8 mouse cellular contexts compared by ENCODE assay signal in genomic region chr19:7264766-7265331, GRCm38 (mm10). TPM values are rescaled to one million over a fixed set of nuclear protein-coding genes. Genes with fewer than 3 reads are reported as not detected.
DNase-seq lines count a peak whose midpoint lies in the region; ATAC-seq lines count a peak whose summit lies in the region.

No protein-coding gene starts in this region.

- H3K9ac ChIP-seq in neural tube, embryonic 12.5 days, result peak overlapping the region; percentile 42; the same call in 1 of the 2 replicates

- no peaks in the 10 kb centered on the region for H3K9me3 ChIP-seq in heart, embryonic 10.5 days
- 0 out of 2 replicates have a peak, but pooled peaks cover 4% of the 10 kb centered on the region for H3K9me3 ChIP-seq in neural tube, embryonic 12.5 days

- ATAC-seq in neural tube, embryonic 12.5 days (ENCODE audit: low FRiP score, low read depth), result no peak

- peaks cover 3% of the 10 kb centered on the region for H3K36me3 ChIP-seq in heart, embryonic 10.5 days
- peaks cover under 1% of the 10 kb centered on the region; the same call in 1 of the 2 replicates for H3K36me3 ChIP-seq in neural tube, embryonic 12.5 days

- peak overlapping the region; percentile 88 for H3K4me3 ChIP-seq in heart, embryonic 10.5 days
- H3K4me3 ChIP-seq in neural tube, embryonic 12.5 days, result no peak overlapping the region

- peak overlapping the region; percentile 97 for H3K27ac ChIP-seq in heart, embryonic 10.5 days
- H3K27ac ChIP-seq in neural tube, embryonic 12.5 days, result peak overlapping the region; percentile 99; the same call in 1 of the 2 replicates

- DNase-seq in adrenal gland, postnatal 14 days, result peak; percentile 70
- no peak for DNase-seq in adrenal gland, adult 8-10 months
- peak; percentile 9 for DNase-seq in urinary bladder, postnatal 14 days (ENCODE audit: low spot score)
- no peak for DNase-seq in urinary bladder, adult 18-20 months (ENCODE audit: low spot score in 2 of 2)
- no peak for DNase-seq in heart, embryonic 10.5 days (ENCODE audit: low spot score)
- peak; percentile 42 for DNase-seq in kidney, adult 9 months
- no peak for DNase-seq in urinary bladder, postnatal 10 days (ENCODE audit: low spot score)

- H3K4me2 ChIP-seq in neural tube, embryonic 12.5 days (replicated peaks), result peak overlapping the region; percentile 92

- peaks cover 59% of the 10 kb centered on the region for H3K4me1 ChIP-seq in heart, embryonic 10.5 days
- H3K4me1 ChIP-seq in neural tube, embryonic 12.5 days, result peaks cover 44% of the 10 kb centered on the region

- 23% methylated on average over 6 of the region's 6 CpGs for WGBS in heart, embryonic 10.5 days
- WGBS in neural tube, embryonic 12.5 days, result 6% methylated on average over 6 of the region's 6 CpGs

- no peaks in the 10 kb centered on the region for H3K27me3 ChIP-seq in heart, embryonic 10.5 days (ENCODE audit: insufficient read depth, poor library complexity, severe bottlenecking)
- no peaks in the 10 kb centered on the region for H3K27me3 ChIP-seq in neural tube, embryonic 12.5 days (replicated peaks)

RNA-seq across cellular contexts. Expression of gene Rcor2, which starts 2.3 kb away (rescaled TPM):
- 3.4 and 4.1 TPM in 2 replicates for total RNA-seq in adrenal gland, postnatal 14 days (2021)
- total RNA-seq in adrenal gland, adult 8-10 months (2022), result 1 to 10 TPM; 3.8 to 7.5 (median 5.3) TPM
- 18.5 and 27.1 TPM in 2 replicates for polyA plus RNA-seq in heart, embryonic 10.5 days (2016; fragmentation: Nextera tagmentation; extraction: Ambion mirVana)
- polyA plus RNA-seq in neural tube, embryonic 12.5 days (2016; fragmentation: Nextera tagmentation; extraction: Ambion mirVana), result 75.5 and 84.8 TPM in 2 replicates

RNA-seq across cellular contexts. Expression of gene Naa40, which starts 23.9 kb away (rescaled TPM):
- 27.9 and 30.6 TPM in 2 replicates for total RNA-seq in adrenal gland, postnatal 14 days (2021)
- total RNA-seq in adrenal gland, adult 8-10 months (2022), result 10 to 100 TPM; 20.9 to 27.4 (median 24.4) TPM
- polyA plus RNA-seq in heart, embryonic 10.5 days (2016; fragmentation: Nextera tagmentation; extraction: Ambion mirVana), result 67.6 and 72.8 TPM in 2 replicates
- polyA plus RNA-seq in neural tube, embryonic 12.5 days (2016; fragmentation: Nextera tagmentation; extraction: Ambion mirVana), result 74.0 and 76.0 TPM in 2 replicates

RNA-seq across cellular contexts. Expression of gene Cox8a, which starts 47.4 kb away (rescaled TPM):
- 1,334 and 1,491 TPM in 2 replicates for total RNA-seq in adrenal gland, postnatal 14 days (2021)
- total RNA-seq in adrenal gland, adult 8-10 months (2022), result 100 to 1,000 TPM; 725 to 927 (median 846) TPM
- 1,294 and 1,907 TPM in 2 replicates for polyA plus RNA-seq in heart, embryonic 10.5 days (2016; fragmentation: Nextera tagmentation; extraction: Ambion mirVana)
- polyA plus RNA-seq in neural tube, embryonic 12.5 days (2016; fragmentation: Nextera tagmentation; extraction: Ambion mirVana), result 822 and 941 TPM in 2 replicates

RNA-seq across cellular contexts. Expression of gene Otub1, which starts 58.7 kb away (rescaled TPM):
- 103 and 124 TPM in 2 replicates for total RNA-seq in adrenal gland, postnatal 14 days (2021)
- 100 to 1,000 TPM; 127 to 182 (median 149) TPM for total RNA-seq in adrenal gland, adult 8-10 months (2022)
- polyA plus RNA-seq in heart, embryonic 10.5 days (2016; fragmentation: Nextera tagmentation; extraction: Ambion mirVana), result 198 and 212 TPM in 2 replicates
- polyA plus RNA-seq in neural tube, embryonic 12.5 days (2016; fragmentation: Nextera tagmentation; extraction: Ambion mirVana), result 244 and 249 TPM in 2 replicates

Comparison
In these comparisons a context has a peak if more than half of its experiments do, and no peak if none do; other contexts are left out.
1. DNase-seq: peak in adrenal gland, postnatal 14 days (single experiment), urinary bladder, postnatal 14 days (single experiment) and kidney, adult 9 months (single experiment); none in adrenal gland, adult 8-10 months (single experiment), urinary bladder, adult 18-20 months (0 of 2), heart, embryonic 10.5 days (single experiment) and urinary bladder, postnatal 10 days (single experiment).